Mouse (Mus musculus): ENCODE measurements around the gene Crk.

DNA sequence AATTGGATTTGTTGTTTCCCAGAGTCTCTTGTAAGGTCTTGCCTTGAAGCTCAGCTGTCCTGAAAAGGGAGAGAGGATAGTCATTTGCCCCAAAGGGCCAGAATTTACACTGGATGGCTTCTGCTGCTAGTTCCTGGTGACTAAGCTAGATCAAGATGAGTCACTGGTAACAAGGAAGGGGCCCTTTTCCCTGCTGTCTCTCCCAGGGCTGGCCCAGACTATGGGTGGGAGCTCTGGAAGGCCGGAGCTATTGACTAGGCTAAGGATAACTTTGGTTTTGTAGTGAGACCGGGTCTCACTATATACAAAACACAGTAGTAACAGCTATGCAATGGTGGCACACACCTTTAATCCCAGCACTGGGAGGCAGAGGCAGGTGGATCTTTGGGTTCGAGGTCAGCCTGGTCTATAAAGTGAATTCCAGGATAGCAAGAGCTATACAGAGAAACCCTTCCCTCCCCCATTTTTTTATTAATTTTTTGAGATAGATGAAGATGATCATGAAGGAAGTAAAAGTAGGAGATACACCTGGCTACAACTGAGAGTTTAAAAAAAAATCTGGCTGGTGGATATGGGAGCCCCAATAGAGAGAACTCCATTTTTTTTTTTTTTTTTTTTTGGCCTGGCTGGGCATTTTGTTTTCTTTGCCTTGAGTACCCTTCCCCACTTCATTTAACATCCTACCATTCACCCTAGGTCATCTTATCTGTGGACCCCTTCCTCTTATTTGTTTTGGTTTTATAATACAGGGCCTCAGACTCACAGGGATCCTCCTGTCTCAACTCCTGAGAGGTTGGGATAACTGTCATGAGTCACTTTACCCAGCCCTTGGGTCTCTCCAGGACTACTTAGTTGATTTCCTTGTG lies 945 bp upstream of the Crk start:
- no peak for TF ChIP-seq CTCF (IDR thresholded peaks at IDR 0.05; ENCODE audit: control insufficient read depth, insufficient read depth, insufficient replicate concordance, low read depth, low read length)
- TF ChIP-seq POLR2A (IDR thresholded peaks at IDR 0.05; ENCODE audit: control insufficient read depth, low read depth, low read length) = no peak

All from testis, adult 2 months (tissue).